Mouse (Mus musculus): ENCODE results near the gene Entpd7.

GRCm38 (mm10) chr19:43642843-43643242 is 46.6 kb upstream of the Entpd7 start:
- TF ChIP-seq ZNF384 (IDR thresholded peaks at IDR 0.05; ENCODE audit: low read depth, low read length) (no peak), ZC3H11A (IDR thresholded peaks at IDR 0.05; ENCODE audit: borderline replicate concordance, low read depth, low read length) (no peak)
